Mouse (Mus musculus): Measurements from ENCODE around the gene Tph1. TPM values are rescaled to one million over a fixed set of nuclear protein-coding genes. Genes with fewer than 3 reads are reported as not detected.

The Tph1 gene
- polyA plus RNA-seq, 1 experiment from 2014 or later, result 1.7 TPM

Other genes starting within 250 kb of the Tph1 start
- 13.9 and 16.4 TPM in 2 replicates for gene Sergef, start 32.7 kb downstream of the Tph1 start, polyA plus RNA-seq (2015; fragmentation: Nextera tagmentation; extraction: Ambion mirVana)
- gene Saal1, start 38.1 kb upstream of the Tph1 start, polyA plus RNA-seq (2015; fragmentation: Nextera tagmentation; extraction: Ambion mirVana), result 32.6 and 33.6 TPM in 2 replicates
- 0.42 and 0.55 TPM in 2 replicates for gene Saa3, start 43.2 kb upstream of the Tph1 start, polyA plus RNA-seq (2015; fragmentation: Nextera tagmentation; extraction: Ambion mirVana)
- gene Saa4, start 60.1 kb upstream of the Tph1 start, polyA plus RNA-seq (2015; fragmentation: Nextera tagmentation; extraction: Ambion mirVana), result 0.23 TPM in 1 of 2 replicates, not detected in the other
- gene Saa1, start 70.4 kb upstream of the Tph1 start, polyA plus RNA-seq (2015; fragmentation: Nextera tagmentation; extraction: Ambion mirVana), result 2.6 and 2.9 TPM in 2 replicates
- gene Saa2, start 79.3 kb upstream of the Tph1 start, polyA plus RNA-seq (2015; fragmentation: Nextera tagmentation; extraction: Ambion mirVana), result 0.68 TPM in 1 of 2 replicates, not detected in the other
- 27.7 and 31.5 TPM in 2 replicates for gene Hps5, start 123.5 kb upstream of the Tph1 start, polyA plus RNA-seq (2015; fragmentation: Nextera tagmentation; extraction: Ambion mirVana)
- gene Gtf2h1, start 123.6 kb upstream of the Tph1 start, polyA plus RNA-seq (2015; fragmentation: Nextera tagmentation; extraction: Ambion mirVana), result 42.3 and 43.8 TPM in 2 replicates
- 1,596 and 1,620 TPM in 2 replicates for gene Ldha, start 168.9 kb upstream of the Tph1 start, polyA plus RNA-seq (2015; fragmentation: Nextera tagmentation; extraction: Ambion mirVana)
- gene Ldhc, start 188.7 kb upstream of the Tph1 start, polyA plus RNA-seq (2015; fragmentation: Nextera tagmentation; extraction: Ambion mirVana), result 0.12 TPM in 1 of 2 replicates, not detected in the other
- gene Tsg101, start 247.4 kb upstream of the Tph1 start, polyA plus RNA-seq (2015; fragmentation: Nextera tagmentation; extraction: Ambion mirVana), result 177 and 180 TPM in 2 replicates